Mouse (Mus musculus) small intestine, adult 2 months (tissue): ENCODE data around the gene Lman2l. TPM values are rescaled to one million over a fixed set of nuclear protein-coding genes. Genes with fewer than 3 reads are reported as not detected.

Experiments
- H3K27ac ChIP-seq: fragments of 200-500 bp; 2 replicates; pipeline ENCODE4 v1.5.1; 2012; ENCODE audit warnings: low read depth, low read length, control low read depth, inconsistent platforms; ENCODE audit not compliant: insufficient read depth
- H3K27me3 ChIP-seq: fragments of 200-500 bp; 2 replicates; pipeline ENCODE4 v1.6.1; 2012; ENCODE audit warnings: mild to moderate bottlenecking, moderate library complexity, low read length, inconsistent platforms; ENCODE audit not compliant: control insufficient read depth, insufficient read depth
- H3K36me3 ChIP-seq: fragments of 200-500 bp; 2 replicates; pipeline ENCODE4 v1.6.1; 2012; ENCODE audit warnings: mild to moderate bottlenecking, low read length, control low read depth, inconsistent platforms; ENCODE audit not compliant: control insufficient read depth, insufficient read depth
- H3K4me1 ChIP-seq: fragments of 200-500 bp; 2 replicates; pipeline ENCODE4 v1.6.1; 2012; ENCODE audit warnings: low read length, inconsistent platforms, mixed read lengths; ENCODE audit not compliant: control insufficient read depth, insufficient read depth, insufficient read length
- H3K4me3 ChIP-seq: fragments of 200-500 bp; 2 replicates; pipeline ENCODE4 v1.5.1; 2012; ENCODE audit warnings: low read depth, mild to moderate bottlenecking, control low read depth, inconsistent platforms, low read length, moderate library complexity
- CTCF ChIP-seq: fragments of 200-500 bp; IDR thresholded peaks from 2 replicates; pipeline ENCODE4 v1.5.1; 2012; ENCODE audit warnings: low read depth, mild to moderate bottlenecking, control low read depth, inconsistent platforms, low read length, moderate library complexity, mixed read lengths; ENCODE audit not compliant: insufficient replicate concordance, insufficient read length; ENCODE audit errors: extremely low read depth
- POLR2A ChIP-seq: fragments of 200-500 bp; IDR thresholded peaks from 2 replicates; pipeline ENCODE4 v1.6.1; 2012; ENCODE audit warnings: low read depth, mild to moderate bottlenecking, control low read depth, inconsistent platforms, low read length, moderate library complexity
- WGBS: fragments of 180-500 bp; shearing (Covaris S2); methylation state at CpG from one replicate; pipeline ENCODE4 v1.1.7; 2018; 5-methylcytosine and 5-hydroxymethylcytosine counted together
- polyA plus RNA-seq: library from polyadenylated mRNA; depleted of rRNA; stranded (reverse); fragments of >200 nt; gene quantifications from 2 replicates; pipeline ENCODE4 v1.2.3, GENCODE M21; 2012

The Lman2l gene
- polyA plus RNA-seq, 1 experiment = 5.5 TPM

- Histone ChIP-seq H3K4me1 (no peaks in the 10 kb centered on the region), H3K4me3 (no peak overlapping the region), H3K36me3 (peaks cover 28% of the 10 kb centered on the region), H3K27ac (no peak overlapping the region), H3K27me3 (no peaks in the 10 kb centered on the region)
- 87% methylated on average over 6 of the region's 6 CpGs for WGBS
- TF ChIP-seq POLR2A = no peak
- no peak for TF ChIP-seq CTCF
Observed at GRCm38 (mm10) chr1:36436515-36436914, 8.6 kb downstream of the Lman2l start.

GRCm38 (mm10) chr1:36435071-36435470 is 10.0 kb downstream of the Lman2l start:
- peaks cover 32% of the 10 kb centered on the region for H3K36me3 ChIP-seq
- no peak overlapping the region for H3K4me3 ChIP-seq
- H3K4me1 ChIP-seq = no peaks in the 10 kb centered on the region
- no peaks in the 10 kb centered on the region for H3K27me3 ChIP-seq
- WGBS = 77% methylated on average over 4 of the region's 4 CpGs
- no peak overlapping the region for H3K27ac ChIP-seq
- TF ChIP-seq CTCF (no peak), POLR2A (no peak)

- Histone ChIP-seq H3K27ac (no peak overlapping the region), H3K27me3 (no peaks in the 10 kb centered on the region), H3K4me3 (no peak overlapping the region), H3K4me1 (no peaks in the 10 kb centered on the region), H3K36me3 (peaks cover 30% of the 10 kb centered on the region)
- TF ChIP-seq POLR2A (no peak), CTCF (no peak)
- WGBS = 93% methylated on average over 3 of the region's 3 CpGs
Observed at GRCm38 (mm10) chr1:36433616-36434015, 11.5 kb downstream of the Lman2l start.

GRCm38 (mm10) chr1:36432999-36433398 is 12.1 kb downstream of the Lman2l start:
- Histone ChIP-seq H3K4me1 (no peaks in the 10 kb centered on the region), H3K27ac (no peak overlapping the region), H3K4me3 (no peak overlapping the region), H3K36me3 (peaks cover 33% of the 10 kb centered on the region), H3K27me3 (no peaks in the 10 kb centered on the region)
- 84% methylated on average over 4 of the region's 4 CpGs for WGBS
- TF ChIP-seq POLR2A (no peak), CTCF (no peak)

- H3K27ac ChIP-seq = no peak overlapping the region
- TF ChIP-seq POLR2A = no peak
- H3K4me1 ChIP-seq = no peaks in the 10 kb centered on the region
- H3K36me3 ChIP-seq = peaks cover 45% of the 10 kb centered on the region
- no peak overlapping the region for H3K4me3 ChIP-seq
- 96% methylated on average over 2 of the region's 2 CpGs for WGBS
- H3K27me3 ChIP-seq = no peaks in the 10 kb centered on the region
Observed at GRCm38 (mm10) chr1:36429511-36429910, 15.6 kb downstream of the Lman2l start.

GRCm38 (mm10) chr1:36404531-36404930 is 40.5 kb downstream of the Lman2l start:
- Histone ChIP-seq H3K4me1 (no peaks in the 10 kb centered on the region), H3K27me3 (no peaks in the 10 kb centered on the region), H3K4me3 (no peak overlapping the region), H3K27ac (no peak overlapping the region), H3K36me3 (no peaks in the 10 kb centered on the region)
- 69% methylated on average over 6 of the region's 6 CpGs for WGBS
- TF ChIP-seq POLR2A (no peak), CTCF (no peak)

GRCm38 (mm10) chr1:36401509-36401908 is 43.6 kb downstream of the Lman2l start:
- H3K4me1 ChIP-seq = no peaks in the 10 kb centered on the region
- TF ChIP-seq CTCF (no peak), POLR2A (no peak)
- no peak overlapping the region for H3K4me3 ChIP-seq
- 61% methylated on average over 4 of the region's 4 CpGs for whole genome bisulfite sequencing
- no peaks in the 10 kb centered on the region for H3K27me3 ChIP-seq
- no peak overlapping the region for H3K27ac ChIP-seq
- no peaks in the 10 kb centered on the region for H3K36me3 ChIP-seq

- TF ChIP-seq POLR2A = no peak
- Histone ChIP-seq H3K27ac (no peak overlapping the region), H3K4me3 (no peak overlapping the region), H3K36me3 (no peaks in the 10 kb centered on the region), H3K4me1 (no peaks in the 10 kb centered on the region), H3K27me3 (no peaks in the 10 kb centered on the region)
- 16% methylated on average over 6 of the region's 6 CpGs for WGBS
Observed at GRCm38 (mm10) chr1:36397041-36397440, 48.0 kb downstream of the Lman2l start.
